Mouse (Mus musculus) small intestine, adult 2 months (tissue): ENCODE results near the gene Nup107. TPM values are rescaled to one million over a fixed set of nuclear protein-coding genes. Genes with fewer than 3 reads are reported as not detected.

ENCODE experiments used
- H3K27ac ChIP-seq: fragments of 200-500 bp; 2 replicates; pipeline ENCODE4 v1.5.1; 2012; ENCODE audit warnings: low read depth, low read length, control low read depth, inconsistent platforms; ENCODE audit not compliant: insufficient read depth
- H3K27me3 ChIP-seq: fragments of 200-500 bp; 2 replicates; pipeline ENCODE4 v1.6.1; 2012; ENCODE audit warnings: mild to moderate bottlenecking, moderate library complexity, low read length, inconsistent platforms; ENCODE audit not compliant: control insufficient read depth, insufficient read depth
- H3K36me3 ChIP-seq: fragments of 200-500 bp; 2 replicates; pipeline ENCODE4 v1.6.1; 2012; ENCODE audit warnings: mild to moderate bottlenecking, low read length, control low read depth, inconsistent platforms; ENCODE audit not compliant: control insufficient read depth, insufficient read depth
- H3K4me1 ChIP-seq: fragments of 200-500 bp; 2 replicates; pipeline ENCODE4 v1.6.1; 2012; ENCODE audit warnings: low read length, inconsistent platforms, mixed read lengths; ENCODE audit not compliant: control insufficient read depth, insufficient read depth, insufficient read length
- H3K4me3 ChIP-seq: fragments of 200-500 bp; 2 replicates; pipeline ENCODE4 v1.5.1; 2012; ENCODE audit warnings: low read depth, mild to moderate bottlenecking, control low read depth, inconsistent platforms, low read length, moderate library complexity
- CTCF ChIP-seq: fragments of 200-500 bp; IDR thresholded peaks from 2 replicates; pipeline ENCODE4 v1.5.1; 2012; ENCODE audit warnings: low read depth, mild to moderate bottlenecking, control low read depth, inconsistent platforms, low read length, moderate library complexity, mixed read lengths; ENCODE audit not compliant: insufficient replicate concordance, insufficient read length; ENCODE audit errors: extremely low read depth
- POLR2A ChIP-seq: fragments of 200-500 bp; IDR thresholded peaks from 2 replicates; pipeline ENCODE4 v1.6.1; 2012; ENCODE audit warnings: low read depth, mild to moderate bottlenecking, control low read depth, inconsistent platforms, low read length, moderate library complexity
- WGBS: fragments of 180-500 bp; shearing (Covaris S2); methylation state at CpG from one replicate; pipeline ENCODE4 v1.1.7; 2018; 5-methylcytosine and 5-hydroxymethylcytosine counted together
- polyA plus RNA-seq: library from polyadenylated mRNA; depleted of rRNA; stranded (reverse); fragments of >200 nt; gene quantifications from 2 replicates; pipeline ENCODE4 v1.2.3, GENCODE M21; 2012

The Nup107 gene
- polyA plus RNA-seq, 1 experiment: 3.1 TPM

GRCm38 (mm10) chr10:117773106-117773720 is 19.3 kb downstream of the Nup107 start:
- no peaks in the 10 kb centered on the region for H3K27me3 ChIP-seq
- H3K27ac ChIP-seq: no peak overlapping the region
- peaks cover 54% of the 10 kb centered on the region for H3K36me3 ChIP-seq
- WGBS: 96% methylated on average over 7 of the region's 7 CpGs
- no peaks in the 10 kb centered on the region for H3K4me1 ChIP-seq
- no peak for TF ChIP-seq CTCF
- TF ChIP-seq POLR2A: no peak
- H3K4me3 ChIP-seq: no peak overlapping the region

GRCm38 (mm10) chr10:117772364-117773105 is 20.0 kb downstream of the Nup107 start:
- Histone ChIP-seq H3K4me1 (no peaks in the 10 kb centered on the region), H3K27me3 (no peaks in the 10 kb centered on the region), H3K4me3 (no peak overlapping the region), H3K27ac (no peak overlapping the region), H3K36me3 (peaks cover 53% of the 10 kb centered on the region)
- 96% methylated on average over 17 of the region's 17 CpGs for WGBS
- TF ChIP-seq POLR2A (no peak), CTCF (no peak)

- H3K27me3 ChIP-seq: no peaks in the 10 kb centered on the region
- H3K4me3 ChIP-seq: no peak overlapping the region
- peaks cover 53% of the 10 kb centered on the region for H3K36me3 ChIP-seq
- TF ChIP-seq CTCF (no peak), POLR2A (no peak)
- WGBS: 97% methylated on average over 10 of the region's 10 CpGs
- no peak overlapping the region for H3K27ac ChIP-seq
- H3K4me1 ChIP-seq: no peaks in the 10 kb centered on the region
Observed at GRCm38 (mm10) chr10:117771131-117771510, 21.4 kb downstream of the Nup107 start.

- Histone ChIP-seq H3K27ac (no peak overlapping the region), H3K4me3 (no peak overlapping the region), H3K27me3 (no peaks in the 10 kb centered on the region), H3K4me1 (no peaks in the 10 kb centered on the region), H3K36me3 (peaks cover 56% of the 10 kb centered on the region)
- TF ChIP-seq CTCF (no peak), POLR2A (no peak)
- 93% methylated on average over 18 of the region's 18 CpGs for WGBS
Observed at GRCm38 (mm10) chr10:117770286-117771130, 22.0 kb downstream of the Nup107 start.

- TF ChIP-seq CTCF (no peak), POLR2A (no peak)
- H3K27ac ChIP-seq: no peak overlapping the region
- peaks cover 56% of the 10 kb centered on the region for H3K36me3 ChIP-seq
- 95% methylated on average over 9 of the region's 9 CpGs for WGBS
- no peaks in the 10 kb centered on the region for H3K4me1 ChIP-seq
- no peaks in the 10 kb centered on the region for H3K27me3 ChIP-seq
- no peak overlapping the region for H3K4me3 ChIP-seq
Observed at GRCm38 (mm10) chr10:117769541-117770285, 22.8 kb downstream of the Nup107 start.

- Histone ChIP-seq H3K36me3 (peaks cover 48% of the 10 kb centered on the region), H3K27ac (no peak overlapping the region), H3K27me3 (no peaks in the 10 kb centered on the region), H3K4me3 (no peak overlapping the region), H3K4me1 (peaks cover 3% of the 10 kb centered on the region; the same call in 1 of the 2 replicates)
- no peak for TF ChIP-seq POLR2A
- TF ChIP-seq CTCF: no peak
- 92% methylated on average over 7 of the region's 7 CpGs for WGBS
Observed at GRCm38 (mm10) chr10:117768141-117768440, 24.4 kb downstream of the Nup107 start.
